Mouse (Mus musculus): ENCODE results near the gene Zc2hc1b.

The Zc2hc1b gene

GRCm38 (mm10) chr10:13112849-13113248 is 65.0 kb downstream of the Zc2hc1b start:
- DNase-seq, result no peak

- no peak for DNase-seq
Measured at GRCm38 (mm10) chr10:13109781-13110180, 68.0 kb downstream of the Zc2hc1b start.

GRCm38 (mm10) chr10:13108847-13109246 is 69.0 kb downstream of the Zc2hc1b start:
- DNase-seq, result no peak

- DNase-seq, result no peak
Measured at GRCm38 (mm10) chr10:13108021-13108548, 69.7 kb downstream of the Zc2hc1b start.

- no peak for DNase-seq
Measured at GRCm38 (mm10) chr10:13106909-13107624, 70.8 kb downstream of the Zc2hc1b start.

- no peak for DNase-seq
Measured at GRCm38 (mm10) chr10:13103838-13104237, 74.0 kb downstream of the Zc2hc1b start.

- DNase-seq, result no peak
Measured at GRCm38 (mm10) chr10:13102360-13102759, 75.5 kb downstream of the Zc2hc1b start.

GRCm38 (mm10) chr10:13100061-13100648 is 77.7 kb downstream of the Zc2hc1b start:
- DNase-seq, result peak in 1 of 2 experiments; percentile 13
